Mouse (Mus musculus) frontal cortex, postnatal 14 days (tissue): ENCODE measurements around the gene Gpr152.
"Not testable (repeated sequence)": the region's sequence is repeated elsewhere in the genome, so short reads cannot be mapped to it uniquely, and the experiment has no call there.

Experiments used
- DNase-seq, 2 experiments: peaks; one replicate each; pipeline ENCODE4 v3.0.0; 2022; ENCODE audit warnings: low spot score in 2 of 2

Gene Gpr152

GRCm38 (mm10) chr19:4131075-4131474 is 8.5 kb upstream of the Gpr152 start:
- no peak for DNase-seq

DNA sequence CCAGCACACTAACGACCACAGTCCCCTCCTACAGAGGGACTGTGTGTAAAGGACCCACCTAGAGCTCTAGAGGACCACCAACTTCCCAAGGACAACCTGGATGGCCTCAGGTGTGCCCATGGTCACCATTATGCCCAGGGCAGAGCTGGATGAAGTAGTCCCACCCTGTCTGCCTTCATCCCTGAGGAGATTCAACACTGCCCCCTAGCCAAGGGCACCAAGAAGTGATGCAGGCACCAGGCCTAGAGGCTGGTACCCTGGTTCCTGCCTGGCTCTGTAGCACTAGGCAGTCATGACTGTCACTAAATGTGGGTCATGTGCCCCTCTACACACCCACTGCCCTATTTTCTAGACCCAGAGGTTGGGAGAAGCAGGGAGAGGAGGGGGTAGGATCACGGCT is 7.8 kb upstream of the Gpr152 start:
- DNase-seq = no peak

- no peak for DNase-seq
Observed at GRCm38 (mm10) chr19:4134354-4134753, 5.2 kb upstream of the Gpr152 start.

DNA sequence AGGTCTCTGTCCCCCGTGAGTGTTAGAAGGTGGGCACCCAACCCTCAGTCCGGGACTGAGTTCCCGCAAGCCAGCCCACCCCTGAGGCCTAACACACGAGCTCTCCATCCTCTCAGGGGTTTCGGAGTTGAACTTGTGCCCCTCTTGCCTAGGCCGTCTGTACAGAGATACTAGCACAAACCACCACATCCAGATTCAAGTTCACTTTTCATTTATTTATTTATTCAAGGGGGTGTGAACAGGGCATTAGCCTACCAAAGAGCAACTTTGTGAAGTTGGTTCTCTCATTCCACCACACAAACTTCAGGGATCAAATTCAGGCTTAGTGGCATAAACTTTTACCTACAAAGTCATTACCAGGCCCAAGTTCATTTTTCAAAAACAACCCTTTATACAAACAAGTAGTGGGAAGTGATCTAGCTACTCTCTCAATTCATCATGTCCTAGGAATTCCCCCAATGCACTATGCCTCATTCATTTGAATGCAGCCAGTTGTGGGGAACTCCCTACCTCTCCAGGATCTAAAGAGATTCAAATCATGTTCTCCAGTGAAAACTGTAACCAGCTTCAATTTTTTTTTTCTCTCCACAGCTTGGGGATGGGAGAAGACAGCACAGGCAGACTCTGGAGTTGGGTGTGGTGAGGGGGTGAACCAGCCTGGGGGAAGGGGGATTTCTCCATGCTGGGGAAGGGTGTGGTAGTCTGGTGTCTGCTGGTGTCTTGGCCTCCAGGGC is 4.2 kb upstream of the Gpr152 start:
- DNase-seq = not testable (repeated sequence)

DNA sequence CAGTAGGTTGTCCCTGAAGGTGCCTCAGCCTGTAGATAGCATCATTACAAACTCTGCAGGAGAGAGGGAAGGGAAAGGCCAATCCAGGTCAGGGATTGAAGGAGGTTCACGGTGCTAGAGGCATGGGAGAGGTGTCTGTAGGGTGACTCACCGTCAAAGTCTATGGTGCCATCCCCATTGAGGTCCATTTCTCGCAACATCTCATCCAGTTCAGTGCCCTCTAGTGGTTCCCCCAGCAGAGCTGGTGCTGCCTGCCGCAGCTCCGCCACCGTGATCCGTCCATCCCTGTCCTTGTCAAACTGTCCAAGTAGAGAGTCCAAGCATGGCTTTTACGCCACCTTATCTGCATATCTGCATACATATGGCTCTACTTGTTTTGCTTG is 3.6 kb upstream of the Gpr152 start:
- DNase-seq = not testable (repeated sequence)

GRCm38 (mm10) chr19:4136463-4136862 is 3.1 kb upstream of the Gpr152 start:
- no peak for DNase-seq

DNA sequence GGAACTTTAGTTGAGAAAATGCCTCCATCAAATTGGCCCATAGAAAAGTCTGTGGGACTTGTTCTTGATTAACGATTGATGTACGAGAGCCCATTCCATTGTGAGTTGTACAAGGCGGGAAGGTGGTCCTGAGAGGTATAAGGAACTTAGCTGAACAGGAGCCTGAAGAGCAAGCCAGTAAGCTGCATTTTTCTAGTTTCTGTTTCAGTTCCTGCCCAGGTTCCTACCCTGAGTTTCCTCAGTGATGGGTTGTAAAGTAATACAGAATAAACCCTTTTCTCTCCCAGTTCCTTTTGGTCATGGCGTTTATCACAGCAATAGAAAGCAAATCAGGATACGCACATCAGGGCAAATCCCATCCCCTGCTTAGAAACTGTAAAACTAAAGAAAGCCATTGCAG is 1.7 kb upstream of the Gpr152 start:
- no peak for DNase-seq

GRCm38 (mm10) chr19:4140147-4140546 is 560 bp downstream of the Gpr152 start:
- no peak for DNase-seq

GRCm38 (mm10) chr19:4142416-4143173 is 3.0 kb downstream of the Gpr152 start:
- no peak for DNase-seq

DNA sequence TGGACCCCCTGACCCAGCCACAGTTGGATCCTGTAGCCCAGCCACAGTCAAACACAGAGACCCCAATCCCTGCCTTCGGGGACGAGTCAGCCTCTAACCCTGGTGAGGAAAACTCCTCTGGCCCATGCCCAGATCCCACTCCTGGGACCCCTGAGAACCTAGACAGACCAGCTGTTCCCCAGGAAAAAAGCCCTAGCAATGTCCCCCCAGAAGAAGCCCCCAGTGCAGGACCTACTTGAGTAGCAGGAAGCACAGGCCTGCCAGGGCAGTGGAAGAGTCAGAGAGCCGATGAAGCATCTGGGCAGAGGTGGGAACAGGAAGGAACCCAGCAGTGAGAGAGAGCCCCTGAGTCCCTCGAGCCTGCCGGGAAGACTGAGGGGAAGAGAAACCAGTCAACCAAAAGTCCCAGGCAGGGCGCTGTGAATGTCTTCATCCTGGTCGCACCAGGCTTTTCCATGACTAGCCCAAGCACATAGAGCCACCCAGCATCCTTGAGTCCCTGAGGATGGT is 4.2 kb downstream of the Gpr152 start, which contains the start of gene Cabp4:
Gene Cabp4 (minus strand): TSS at position 275 of the 510 bp plus-strand sequence.
- DNase-seq = no peak

DNA sequence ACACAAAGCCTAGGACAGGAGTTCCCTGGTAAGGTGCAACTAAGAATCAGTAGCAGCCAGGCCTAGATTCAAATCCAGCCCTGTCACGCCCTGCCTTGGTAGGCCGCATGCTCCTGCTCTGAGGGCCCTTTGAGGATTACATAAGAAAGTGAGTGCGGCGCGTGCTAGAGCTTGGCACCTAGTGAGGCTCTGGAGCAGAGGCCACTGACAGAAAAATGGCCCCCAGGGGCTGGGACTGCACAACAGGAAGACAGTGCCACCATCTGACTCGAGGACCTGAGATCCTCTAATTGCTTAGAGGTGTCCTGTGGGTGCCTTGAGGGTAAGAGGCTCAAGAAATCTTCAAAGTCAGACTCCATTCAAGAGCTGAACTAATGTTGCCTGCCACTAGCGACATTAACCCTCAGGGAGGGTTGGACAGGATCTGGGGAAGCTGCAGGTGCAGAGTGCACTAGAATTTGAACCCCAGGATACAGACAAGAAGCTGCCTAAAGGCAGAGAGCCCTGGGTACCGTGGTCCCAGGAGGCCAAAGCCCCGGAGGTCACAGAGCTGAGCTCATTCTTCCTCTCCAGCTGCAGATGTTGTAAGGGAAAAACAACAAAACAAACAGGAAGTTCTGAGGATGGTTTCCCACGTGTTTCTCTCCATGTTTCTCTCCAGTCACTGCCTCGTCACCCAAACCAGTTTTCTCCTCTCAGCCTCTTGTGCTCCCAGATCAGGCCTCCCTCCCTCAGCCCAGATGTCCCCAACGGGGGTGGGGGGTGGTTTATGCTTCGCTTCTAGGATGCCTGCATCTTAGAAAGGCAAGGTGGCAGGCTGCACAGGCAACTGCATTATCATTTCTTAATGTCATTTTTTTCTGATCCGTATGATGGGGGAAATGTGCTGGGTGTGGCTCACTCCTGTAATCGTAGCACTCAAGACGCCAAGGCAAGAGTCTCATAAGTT is 5.2 kb downstream of the Gpr152 start:
- no peak for DNase-seq

GRCm38 (mm10) chr19:4145936-4146335 is 6.3 kb downstream of the Gpr152 start:
- no peak for DNase-seq

- DNase-seq = no peak
Observed at GRCm38 (mm10) chr19:4146366-4147021, 6.9 kb downstream of the Gpr152 start.

GRCm38 (mm10) chr19:4147022-4147405 is 7.4 kb downstream of the Gpr152 start:
- no peak for DNase-seq

DNA sequence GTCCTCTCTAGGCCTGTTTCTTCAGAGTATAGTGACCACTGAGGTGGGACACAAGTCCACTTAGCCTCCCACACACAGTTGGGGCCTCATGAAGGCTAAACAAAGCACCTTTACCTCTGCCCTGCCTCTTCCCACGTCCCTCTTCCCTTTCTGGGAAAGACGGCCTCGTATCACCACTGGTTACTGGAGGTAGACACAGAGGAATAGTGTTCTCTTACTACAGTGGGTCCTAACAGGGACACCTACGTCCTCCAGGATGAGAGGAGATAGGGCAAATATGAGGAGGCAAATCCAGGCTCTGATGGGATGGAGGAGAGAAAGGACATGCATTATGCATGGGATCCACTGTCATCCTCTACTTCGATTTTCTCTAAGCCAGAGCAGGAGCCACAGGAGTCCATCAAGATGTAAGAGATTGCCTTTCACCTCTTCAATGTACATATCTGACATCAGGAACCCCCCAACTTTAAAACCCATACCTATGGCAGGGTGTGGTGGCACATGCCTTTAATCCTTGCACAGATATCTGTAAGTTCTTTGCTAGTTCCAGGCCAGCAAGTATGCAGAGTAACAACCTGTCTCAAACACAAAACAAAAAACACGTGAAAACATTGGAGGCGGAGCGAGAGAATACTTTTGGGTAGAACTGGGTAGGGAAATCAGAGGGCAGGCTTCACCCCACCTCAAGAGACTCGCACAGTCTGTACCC is 8.3 kb downstream of the Gpr152 start:
- no peak for DNase-seq

- DNase-seq = peak; percentile 88 to 94
Observed at GRCm38 (mm10) chr19:4148491-4148806, 8.9 kb downstream of the Gpr152 start, which contains the start of gene Coro1b. TSS of gene Coro1b (plus strand) at chr19:4148619.

GRCm38 (mm10) chr19:4148819-4149218 is 9.2 kb downstream of the Gpr152 start:
- DNase-seq = no peak

DNA sequence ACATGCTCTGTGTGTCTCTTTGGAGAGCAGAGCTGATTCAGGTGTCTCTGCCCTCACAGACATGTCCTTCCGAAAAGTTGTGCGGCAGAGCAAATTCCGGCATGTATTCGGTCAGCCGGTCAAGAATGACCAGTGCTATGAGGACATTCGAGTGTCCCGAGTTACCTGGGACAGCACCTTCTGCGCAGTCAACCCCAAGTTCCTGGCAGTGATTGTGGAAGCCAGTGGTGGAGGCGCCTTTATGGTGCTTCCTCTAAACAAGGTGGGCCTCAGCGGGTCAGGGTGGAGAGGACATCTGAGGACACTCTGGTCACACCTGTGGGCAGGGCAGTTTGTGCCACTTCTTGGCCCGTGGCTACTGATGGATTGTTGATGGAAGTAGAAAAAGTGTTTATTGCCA is 9.7 kb downstream of the Gpr152 start:
- DNase-seq = no peak

DNA sequence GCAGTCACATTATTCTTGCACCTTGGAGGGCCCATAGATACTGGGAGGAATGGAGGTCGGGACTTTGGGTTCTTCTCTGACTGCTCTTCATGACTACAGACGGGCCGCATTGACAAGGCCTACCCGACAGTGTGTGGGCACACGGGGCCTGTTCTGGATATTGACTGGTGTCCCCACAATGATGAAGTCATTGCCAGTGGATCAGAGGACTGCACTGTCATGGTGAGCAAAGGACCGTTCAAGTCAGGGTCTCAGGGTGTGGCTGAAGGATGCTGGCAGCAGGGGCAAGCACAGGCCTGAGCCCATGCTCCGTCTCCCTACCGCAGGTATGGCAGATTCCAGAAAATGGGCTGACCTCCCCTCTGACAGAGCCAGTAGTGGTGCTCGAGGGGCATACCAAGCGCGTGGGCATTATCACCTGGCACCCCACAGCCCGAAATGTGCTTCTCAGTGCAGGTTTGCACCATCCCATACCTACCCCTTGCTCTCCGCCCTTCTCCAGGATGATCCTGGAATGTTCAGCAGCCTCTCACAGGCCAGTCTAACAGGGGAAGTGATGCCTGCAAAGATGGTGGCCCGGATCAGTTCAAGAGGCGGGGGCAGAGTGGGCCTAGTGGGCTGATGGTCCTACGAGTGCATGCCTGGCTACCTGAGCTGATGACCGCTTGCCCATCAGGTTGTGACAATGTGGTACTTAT is 10.3 kb downstream of the Gpr152 start:
- no peak for DNase-seq
